Mouse (Mus musculus): ENCODE measurements around the gene Ubap2l.

Ubap2l gene

DNA sequence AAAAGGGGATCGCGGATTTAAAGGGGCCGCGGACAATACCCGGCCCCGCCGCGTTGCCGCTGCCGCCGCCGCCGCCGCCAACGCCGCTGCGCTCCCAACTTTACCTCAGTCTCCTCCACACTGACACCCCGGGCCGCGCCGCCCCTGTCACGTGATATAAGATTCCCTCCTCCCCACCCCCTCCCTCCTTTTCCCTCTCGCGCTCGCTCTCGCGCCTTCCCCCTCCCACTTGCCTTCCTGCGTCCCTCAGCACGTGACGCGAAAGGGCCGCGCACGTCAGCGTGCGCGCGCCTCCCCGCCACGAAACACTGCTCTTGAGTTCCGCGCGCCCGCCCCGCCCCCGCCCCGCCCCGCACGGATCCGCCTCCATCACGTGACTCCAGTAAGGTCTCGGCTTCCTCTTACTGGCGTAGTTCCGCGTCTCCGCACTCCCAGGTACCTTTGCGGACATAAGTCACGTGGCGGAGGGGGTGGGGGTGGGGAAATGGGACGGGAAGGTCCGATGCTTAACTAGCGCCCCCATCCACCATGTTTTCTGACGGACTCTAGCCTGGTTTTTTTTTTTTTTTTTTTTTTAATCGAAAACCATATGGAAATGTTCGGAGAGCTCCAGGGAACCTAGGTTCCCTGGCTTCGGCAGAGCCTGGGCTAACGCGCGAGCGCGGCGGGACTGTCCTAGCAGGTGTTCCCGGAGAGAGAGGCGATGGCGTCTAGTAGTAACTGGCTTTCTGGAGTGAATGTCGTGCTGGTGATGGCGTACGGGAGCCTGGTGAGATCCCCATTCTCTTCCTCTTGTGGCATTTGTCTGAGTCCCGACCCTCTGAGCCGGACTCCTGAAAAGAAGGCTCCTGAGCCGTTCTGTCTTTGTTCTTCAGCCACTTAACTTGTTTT, at the start of gene Ubap2l:
TSS of gene Ubap2l (minus strand) at position 278 of the 891 bp plus-strand sequence.
- DNase-seq, result peak; percentile 97

DNA sequence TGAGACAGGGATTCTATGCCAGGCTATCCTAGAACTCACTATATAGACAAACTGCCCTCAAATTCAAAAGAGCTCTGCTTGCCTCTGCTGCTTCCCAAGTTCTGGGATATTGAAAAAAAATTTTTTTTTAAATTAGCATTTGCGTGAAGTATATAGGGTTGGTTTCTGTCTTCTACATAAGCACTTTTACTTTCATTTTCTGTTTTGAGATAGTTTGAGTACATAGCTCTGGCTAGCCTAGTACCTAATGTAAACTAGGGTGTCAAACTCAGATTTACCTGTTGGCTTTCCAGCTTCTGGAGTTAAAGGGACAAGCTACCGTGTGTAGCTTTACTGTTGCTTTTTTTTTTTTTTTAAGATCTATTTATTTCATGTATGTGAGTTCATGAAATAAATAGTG, 49.2 kb upstream of the Ubap2l start:
- DNase-seq, result no peak

DNA sequence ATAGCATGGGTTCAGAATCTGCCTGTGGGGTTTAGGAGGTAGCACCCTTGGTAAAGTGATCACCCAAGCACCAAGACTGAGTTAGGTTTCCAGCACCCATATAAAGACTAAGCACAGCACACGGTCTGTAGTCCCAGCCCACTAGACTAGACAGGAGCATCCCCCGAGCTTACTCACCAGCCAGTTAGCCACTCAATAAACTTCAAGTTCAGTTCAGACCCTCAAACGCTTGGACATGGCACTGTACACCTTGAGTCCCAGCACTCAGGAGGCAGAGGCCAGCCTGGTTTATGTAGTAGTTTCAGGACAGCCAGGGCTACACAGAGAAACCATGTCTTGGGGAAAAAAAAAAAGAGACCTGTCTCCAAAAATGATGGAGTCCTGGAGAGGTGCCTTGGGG, 48.6 kb upstream of the Ubap2l start:
- no peak for DNase-seq

DNA sequence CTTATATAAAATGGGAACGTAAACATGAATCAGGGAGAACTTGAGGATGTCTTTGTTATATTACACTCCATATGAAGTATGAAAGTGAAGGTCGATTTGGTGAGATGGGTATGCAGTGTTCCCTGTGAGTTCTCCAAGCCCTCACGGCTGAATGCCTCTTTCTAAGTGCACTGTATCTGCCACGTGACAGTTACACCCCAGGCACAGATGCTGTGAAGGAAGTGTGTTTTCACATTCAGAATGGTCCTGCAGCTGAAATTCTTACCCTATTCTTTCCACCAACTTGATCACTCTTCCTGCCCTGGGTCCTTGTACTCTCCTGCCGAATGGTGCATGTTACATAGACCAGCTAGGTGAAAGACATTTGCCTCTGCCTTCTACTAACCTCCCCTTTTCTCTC, 45.5 kb upstream of the Ubap2l start:
- no peak for DNase-seq

DNA sequence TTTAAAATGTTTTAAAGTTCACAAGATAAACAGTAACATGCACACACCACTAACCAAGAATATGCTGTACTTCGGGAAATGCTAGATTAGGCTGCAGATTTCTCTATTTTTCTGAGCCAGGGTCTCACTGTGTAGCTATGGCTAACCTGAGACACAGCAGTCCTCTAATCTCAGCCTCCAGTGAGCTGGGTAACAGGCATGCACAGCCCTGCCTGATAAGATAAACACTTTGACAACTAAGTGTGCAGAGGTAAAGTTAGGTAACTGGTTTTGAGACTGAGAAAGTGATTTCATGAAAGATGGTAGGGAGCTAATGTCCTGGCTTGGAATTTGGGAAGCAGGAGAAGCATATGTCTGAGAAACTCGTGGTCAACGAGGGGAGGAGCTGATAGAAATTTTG, 42.0 kb upstream of the Ubap2l start:
- DNase-seq, result no peak

- no peak for DNase-seq
These were observed 38.5 kb upstream of the Ubap2l start for GRCm38 (mm10) chr3:90090892-90091291.

DNA sequence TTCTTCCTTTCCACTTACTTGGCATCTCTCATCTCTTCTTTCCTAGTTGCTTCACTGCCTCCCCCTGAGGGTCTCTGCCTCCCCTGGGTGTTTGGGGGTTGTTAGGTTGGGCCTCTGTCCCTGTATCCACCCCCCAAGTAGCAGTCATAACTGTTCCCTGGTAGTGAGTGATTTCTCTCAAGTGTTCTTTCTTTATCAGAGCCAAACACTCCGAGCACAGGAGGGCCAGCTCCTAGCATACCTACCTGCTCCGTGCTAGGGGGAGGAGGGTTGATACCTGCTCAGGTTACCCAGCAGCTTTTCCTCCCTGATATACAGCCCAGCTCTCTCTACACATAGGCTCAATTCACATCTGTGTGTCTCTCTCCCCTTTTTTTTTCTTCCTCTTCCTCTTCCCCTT, 36.2 kb upstream of the Ubap2l start:
- no peak for DNase-seq

DNA sequence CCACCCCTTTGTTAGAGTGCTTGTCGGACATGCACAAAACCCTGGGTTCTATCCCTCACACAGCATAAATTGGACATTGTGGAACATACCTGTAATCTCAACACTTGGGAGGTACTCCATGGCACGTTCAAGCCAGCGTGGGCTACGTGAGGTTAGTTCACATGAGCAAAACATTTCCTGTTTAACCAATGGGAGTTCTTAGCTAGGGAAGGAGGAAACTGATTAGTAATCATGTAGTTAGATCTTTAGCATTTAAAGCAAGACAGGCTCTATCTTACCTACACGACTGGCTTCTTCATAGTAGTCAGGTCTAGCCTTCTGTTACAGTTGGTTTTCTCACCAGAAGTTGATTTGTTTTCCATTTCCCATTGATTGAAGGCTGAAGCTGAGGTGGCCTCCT, 33.6 kb upstream of the Ubap2l start:
- no peak for DNase-seq

GRCm38 (mm10) chr3:90085281-90085680, 32.9 kb upstream of the Ubap2l start:
- no peak for DNase-seq

GRCm38 (mm10) chr3:90084790-90085189, 32.4 kb upstream of the Ubap2l start:
- DNase-seq, result no peak

- DNase-seq, result no peak
These were observed 31.4 kb upstream of the Ubap2l start for GRCm38 (mm10) chr3:90083698-90084324.

- peak; percentile 42 to 50 for DNase-seq
These were observed 30.6 kb upstream of the Ubap2l start for GRCm38 (mm10) chr3:90083034-90083433.

DNA sequence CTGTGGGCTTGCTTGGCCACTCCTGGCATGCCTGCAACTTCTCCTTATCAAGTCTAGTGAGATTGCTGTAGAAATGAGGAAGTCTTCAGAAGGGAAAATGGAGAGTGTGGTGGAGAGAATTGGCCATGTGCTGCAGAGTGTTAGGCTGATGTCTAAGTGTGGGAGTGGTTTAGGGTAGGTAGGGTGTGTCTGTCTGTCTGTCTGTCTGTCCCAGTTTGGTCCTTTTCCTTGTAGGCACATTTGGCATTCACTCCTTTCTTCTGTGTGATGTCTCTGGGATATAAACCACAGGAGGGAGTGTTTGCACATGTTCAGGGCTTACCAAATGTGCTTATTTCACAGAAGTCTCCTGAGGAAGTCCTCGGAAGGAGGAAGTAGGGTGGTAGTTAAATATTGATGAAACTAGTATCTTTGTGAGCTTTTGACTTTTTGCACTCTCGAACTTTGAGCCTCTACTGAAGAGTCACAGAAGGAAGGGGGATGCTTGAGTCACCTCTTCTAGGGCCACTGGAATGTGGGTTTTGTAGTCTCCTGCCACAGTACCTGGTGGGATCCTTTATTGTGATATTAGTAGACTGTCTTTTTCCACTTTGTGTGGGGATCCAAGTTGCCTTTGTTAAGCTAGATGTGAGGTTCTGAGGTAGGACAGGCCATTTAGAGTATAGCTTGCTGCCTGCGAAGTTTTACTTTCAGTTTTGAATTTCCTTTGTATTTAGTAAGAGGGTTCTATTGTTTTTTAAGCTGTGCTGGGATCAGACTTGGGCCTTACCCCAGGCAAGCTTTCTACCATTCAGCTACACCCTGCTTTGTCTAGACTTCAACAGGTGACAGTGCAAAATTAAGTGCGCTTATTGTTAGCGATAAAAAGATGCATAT, 29.2 kb upstream of the Ubap2l start:
- DNase-seq, result no peak

GRCm38 (mm10) chr3:90080498-90080863, 28.1 kb upstream of the Ubap2l start:
- DNase-seq, result no peak

DNA sequence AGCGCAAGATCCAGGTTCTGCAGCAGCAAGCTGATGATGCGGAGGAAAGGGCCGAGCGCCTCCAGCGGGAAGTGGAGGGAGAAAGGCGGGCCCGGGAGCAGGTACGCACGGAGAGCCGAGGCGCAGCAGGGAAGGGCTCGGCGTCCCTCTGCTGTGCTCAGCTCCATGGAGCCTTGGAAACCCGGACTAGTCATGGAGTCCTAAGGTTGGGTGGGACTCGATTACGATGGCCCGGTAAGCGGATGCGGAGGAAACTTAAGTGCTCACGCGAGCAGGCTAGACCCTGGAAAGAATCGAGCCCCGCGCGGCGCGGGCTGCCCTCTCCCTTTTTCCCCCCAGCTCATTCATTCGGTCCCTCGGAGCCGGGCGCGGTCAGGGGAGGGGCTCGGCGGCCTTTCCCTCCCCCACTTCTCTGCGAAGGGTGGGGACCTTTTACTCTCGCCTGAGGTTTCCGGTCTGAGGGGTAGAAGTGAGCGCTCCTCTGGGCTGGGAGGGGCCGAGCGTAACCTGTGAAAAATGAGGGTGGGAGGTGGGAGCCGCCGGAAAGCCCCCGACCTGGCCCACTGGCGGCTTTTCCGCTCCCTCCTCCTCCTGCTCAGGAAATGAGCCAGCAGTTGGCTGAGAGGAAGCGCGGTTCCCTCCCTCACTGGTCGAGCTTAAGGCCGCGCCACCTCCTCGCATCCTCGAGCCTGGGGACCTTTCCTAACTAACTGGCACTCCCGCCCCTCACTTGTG, 27.5 kb upstream of the Ubap2l start:
- DNase-seq, result peak; percentile 67 to 69

DNA sequence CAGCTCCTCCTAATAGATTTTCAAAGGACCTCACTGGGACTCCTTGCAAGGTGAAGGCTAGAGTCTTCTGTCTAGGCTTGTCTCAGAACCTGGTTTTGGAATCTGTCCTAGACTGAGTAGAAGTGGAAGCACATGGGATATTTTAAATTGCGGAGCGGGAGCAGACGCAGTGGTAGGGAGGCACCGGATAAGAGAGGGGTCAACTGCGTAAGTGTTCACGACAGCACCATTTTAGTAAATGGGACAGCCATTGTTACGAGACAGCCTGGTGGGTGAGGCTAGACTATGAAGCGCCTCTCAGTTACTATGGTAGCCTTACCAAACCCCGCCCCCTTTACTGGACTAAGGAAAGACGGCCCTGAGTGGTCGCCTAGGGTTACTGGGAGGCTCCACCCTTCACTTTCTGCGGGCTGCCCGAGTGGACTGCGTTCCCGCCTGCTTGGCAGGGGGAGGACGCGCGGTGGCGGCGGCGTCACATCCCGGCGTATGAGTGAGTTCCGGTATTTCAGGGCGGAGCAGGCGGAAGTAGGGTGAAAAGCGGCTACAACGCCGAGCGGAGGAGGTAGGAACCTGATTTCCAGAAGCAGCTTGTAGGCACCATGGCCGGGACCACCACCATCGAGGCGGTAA, 26.8 kb upstream of the Ubap2l start:
- DNase-seq, result peak; percentile 90 to 92

DNA sequence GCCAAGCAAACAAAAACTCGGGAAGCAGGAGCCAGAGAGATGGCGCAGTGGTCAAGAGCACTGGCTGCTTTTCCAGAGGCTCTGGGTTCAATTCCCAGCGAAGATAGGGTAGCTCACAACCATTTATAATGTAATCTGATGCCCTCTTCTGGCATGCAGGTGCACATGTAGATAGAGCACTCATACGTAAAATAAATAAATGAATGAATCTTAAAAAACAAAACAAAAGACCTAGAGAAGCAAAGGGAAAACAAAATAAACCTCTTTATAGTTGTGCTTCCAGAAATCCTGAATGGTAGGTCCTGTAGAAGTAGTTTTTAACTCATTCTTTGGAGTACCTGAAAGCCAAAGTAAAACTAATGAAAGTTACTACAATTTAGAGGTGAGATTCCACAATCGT, 25.8 kb upstream of the Ubap2l start:
- no peak for DNase-seq

GRCm38 (mm10) chr3:90076921-90077716, 24.7 kb upstream of the Ubap2l start:
- peak; percentile 87 to 89 for DNase-seq

DNA sequence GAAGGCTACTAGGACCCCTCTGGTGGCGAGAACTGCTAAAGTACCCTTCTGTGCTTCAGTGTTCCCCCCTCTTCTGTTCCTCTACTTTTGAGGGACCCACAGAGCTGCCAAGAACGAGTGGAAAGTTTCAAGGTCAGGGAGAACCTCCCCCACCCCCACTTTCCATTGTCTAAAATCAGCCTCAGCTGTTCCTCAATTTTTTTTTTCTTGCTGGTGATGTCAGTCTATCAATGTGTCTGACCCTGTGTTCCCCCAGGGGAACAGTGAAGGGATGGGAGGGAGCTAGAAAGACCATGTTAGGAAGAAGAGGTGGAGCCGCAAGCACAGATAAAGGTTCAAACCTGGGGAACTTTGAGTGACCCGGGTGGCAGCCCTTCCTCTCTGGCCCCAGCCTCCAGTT, 19.9 kb upstream of the Ubap2l start, which contains the start of gene Tpm3:
TSS of gene Tpm3 (plus strand) at position 356 of the 400 bp plus-strand sequence.
- no peak for DNase-seq

DNA sequence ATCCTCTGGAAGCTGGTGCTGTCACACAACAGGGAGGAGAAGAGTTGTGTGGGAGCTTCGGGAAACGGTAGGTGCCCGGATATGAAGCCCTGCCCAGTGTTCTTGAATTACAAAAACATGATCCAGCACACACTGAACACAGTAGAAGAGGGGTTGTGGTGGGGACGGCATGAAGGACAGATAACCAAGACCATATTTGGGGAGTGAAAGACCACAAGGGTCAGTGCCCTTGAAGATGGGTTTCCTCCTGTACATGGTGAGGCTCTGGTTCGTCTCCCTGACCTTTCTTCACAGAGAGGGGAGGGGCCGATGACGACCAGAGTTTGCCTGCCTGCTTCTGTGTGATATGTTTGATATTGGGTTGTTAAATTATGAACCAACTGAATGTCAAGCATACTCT, 17.3 kb upstream of the Ubap2l start:
- DNase-seq, result no peak

DNA sequence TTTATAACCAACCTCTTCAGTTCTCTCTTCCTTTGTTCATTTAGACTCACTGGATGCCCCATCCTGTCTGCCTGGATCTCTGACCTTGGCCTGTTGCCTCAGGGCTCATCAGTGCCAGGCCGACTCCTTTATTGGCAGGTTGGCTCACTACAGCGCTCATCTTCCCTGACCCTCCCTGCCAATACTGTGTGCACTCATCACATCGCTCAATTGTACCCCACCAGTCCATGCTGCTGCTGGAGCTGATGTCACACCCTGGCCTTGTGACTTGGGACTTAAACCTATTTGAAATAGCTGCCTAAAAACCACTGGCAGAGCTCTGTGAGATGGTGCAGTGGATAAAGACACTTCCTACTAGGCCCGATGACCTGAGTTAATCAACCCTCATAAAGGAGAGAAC, 15.4 kb upstream of the Ubap2l start:
- DNase-seq, result no peak

Data from cerebellum, postnatal 14 days (tissue).